Mouse (Mus musculus) CH12.LX (cell line): ENCODE measurements at regions not wholly inside any gene's neighbourhood (a gene's known extent, or its start where the extent isn't known, plus 50 kb on each side); places are given as distances from the start of the nearest gene placed in this dataset.

ENCODE experiments used
- CHD1 ChIP-seq: IDR thresholded peaks from 2 replicates; pipeline ENCODE4 v1.6.1; 2012; ENCODE audit warnings: low read depth, low read length, improper control_type of control experiment, inconsistent platforms
- CHD2 ChIP-seq: IDR thresholded peaks from 2 replicates; pipeline ENCODE4 v1.6.1; 2011; ENCODE audit warnings: low read length, improper control_type of control experiment
- CTCF ChIP-seq, 2 experiments: IDR thresholded peaks in 1 of 2; conservative IDR thresholded peaks in 1 of 2; 2 replicates each; pipeline ENCODE4 v1.5.1; 2011 to 2012; ENCODE audit warnings: low read depth in 2 of 2, low read length in 2 of 2, improper control_type of control experiment in 1 of 2, inconsistent platforms in 1 of 2, mild to moderate bottlenecking in 1 of 2, moderate library complexity in 1 of 2
- EP300 ChIP-seq: IDR thresholded peaks from 2 replicates; pipeline ENCODE4 v1.6.1; 2011; ENCODE audit warnings: low read length, improper control_type of control experiment
- KAT2A ChIP-seq: IDR thresholded peaks from 2 replicates; pipeline ENCODE4 v1.6.1; 2012; ENCODE audit warnings: low read length, improper control_type of control experiment, inconsistent platforms; ENCODE audit not compliant: insufficient replicate concordance
- MAFK ChIP-seq: IDR thresholded peaks from 2 replicates; pipeline ENCODE4 v1.6.1; 2011; ENCODE audit warnings: low read length, improper control_type of control experiment; ENCODE audit not compliant: insufficient replicate concordance
- MEF2A ChIP-seq: IDR thresholded peaks from 2 replicates; pipeline ENCODE4 v1.6.1; 2014; ENCODE audit warnings: low read depth, mild to moderate bottlenecking, inconsistent platforms, low read length, improper control_type of control experiment, borderline replicate concordance
- POLR2A ChIP-seq: IDR thresholded peaks from 2 replicates; pipeline ENCODE4 v1.6.1; 2011; ENCODE audit warnings: low read depth, mild to moderate bottlenecking, improper control_type of control experiment, low read length
- RAD21 ChIP-seq: IDR thresholded peaks from 2 replicates; pipeline ENCODE4 v1.6.1; 2011; ENCODE audit warnings: low read depth, mild to moderate bottlenecking, low read length, improper control_type of control experiment, moderate library complexity
- SIN3A ChIP-seq: IDR thresholded peaks from 2 replicates; pipeline ENCODE4 v1.6.1; 2012; ENCODE audit warnings: low read length, improper control_type of control experiment, inconsistent platforms
- SMC3 ChIP-seq: IDR thresholded peaks from 2 replicates; pipeline ENCODE4 v1.6.1; 2011; ENCODE audit warnings: low read depth, low read length, improper control_type of control experiment
- TCF12 ChIP-seq: IDR thresholded peaks from 2 replicates; pipeline ENCODE4 v1.6.1; 2014; ENCODE audit warnings: low read depth, mild to moderate bottlenecking, inconsistent platforms, low read length, improper control_type of control experiment
- USF2 ChIP-seq: conservative IDR thresholded peaks from 2 replicates; pipeline ENCODE4 v1.6.1; 2011; ENCODE audit warnings: low read depth, low read length, improper control_type of control experiment
- ZMIZ1 ChIP-seq: IDR thresholded peaks from 2 replicates; pipeline ENCODE4 v1.6.1; 2012; ENCODE audit warnings: low read depth, mild to moderate bottlenecking, inconsistent platforms, low read length, improper control_type of control experiment

DNA sequence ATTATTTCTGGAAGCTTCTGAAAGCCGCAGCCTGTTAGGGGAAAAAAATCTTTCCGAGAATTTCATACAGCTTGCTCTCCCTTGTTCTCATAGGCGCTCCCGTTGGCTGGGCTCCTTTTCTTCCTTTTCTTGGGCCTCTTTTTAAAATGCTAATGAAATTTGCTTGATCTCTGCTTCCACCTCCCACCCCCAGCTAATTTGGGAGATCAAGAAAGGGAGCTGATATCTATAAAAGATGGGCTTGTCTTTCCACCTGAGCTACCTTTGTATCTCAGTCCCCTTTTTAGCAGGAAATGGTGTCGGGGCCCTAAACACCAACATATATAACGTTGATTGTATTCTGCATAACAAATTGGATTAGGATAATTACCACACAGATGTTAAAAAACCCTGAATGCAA is 128.5 kb upstream of the Tex13c2 start:
- TF ChIP-seq POLR2A = no peak
- no peak for TF ChIP-seq SIN3A
- no peak for TF ChIP-seq CTCF (conservative IDR thresholded peaks at IDR 0.05 in 1 of 2, IDR thresholded peaks at IDR 0.05 in 1 of 2; ENCODE audit: low read depth in 2 of 2, low read length in 2 of 2)
- TF ChIP-seq KAT2A = no peak
- TF ChIP-seq TCF12 = no peak
- TF ChIP-seq SMC3 = no peak
- TF ChIP-seq ZMIZ1 = no peak
- TF ChIP-seq MEF2A = no peak
- no peak for TF ChIP-seq MAFK
- no peak for TF ChIP-seq EP300
- TF ChIP-seq CHD2 = no peak
- no peak for TF ChIP-seq RAD21
- TF ChIP-seq CHD1 = no peak
- TF ChIP-seq USF2 = no peak
